Mouse (Mus musculus): ENCODE measurements around the gene Olfr1416.
"Not testable (repeated sequence)": the region's sequence is repeated elsewhere in the genome, so short reads cannot be mapped to it uniquely, and the experiment has no call there.

Gene Olfr1416

DNA sequence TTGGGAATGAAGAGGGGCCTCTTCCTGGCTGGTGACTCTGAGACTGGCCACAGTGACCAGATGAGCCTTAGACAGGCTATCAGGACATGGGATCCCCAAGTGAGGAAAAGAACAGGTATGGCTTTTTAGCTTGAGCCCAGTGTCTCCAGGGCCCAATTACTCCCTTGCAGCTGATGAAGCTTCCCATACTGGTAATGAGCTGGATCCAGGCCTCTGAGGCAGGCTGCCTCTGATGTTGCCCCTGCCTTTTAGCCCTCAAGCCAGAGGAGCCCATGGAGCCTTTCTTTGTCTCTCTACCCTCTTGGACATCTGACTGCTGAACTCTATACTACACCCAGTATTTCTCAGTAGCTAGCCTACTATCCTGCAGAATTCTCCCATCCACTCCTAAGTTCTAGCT lies at the start of gene Olfr1416:
TSS of gene Olfr1416 (minus strand) at position 101 of the 400 bp plus-strand sequence.
- DNase-seq, result no peak

DNA sequence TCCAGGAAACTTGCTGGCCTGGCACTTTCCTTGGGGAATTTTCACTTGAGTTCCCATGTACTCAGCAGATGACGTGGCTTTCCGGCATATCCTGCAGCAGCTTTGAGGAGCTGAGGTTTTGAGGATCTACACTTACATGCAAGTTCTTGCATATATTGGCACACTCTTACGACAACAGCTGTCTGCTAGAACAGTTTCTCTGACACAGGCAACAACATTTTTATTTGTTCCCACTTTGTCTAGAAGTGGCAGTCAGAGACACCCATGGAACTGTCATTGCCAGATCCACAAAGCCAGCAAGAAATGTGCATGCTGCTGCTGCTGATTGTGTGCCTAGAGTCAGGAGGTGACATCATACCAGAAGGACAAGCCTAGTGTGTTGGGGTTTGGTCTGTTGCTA lies 38.9 kb upstream of the Olfr1416 start:
- no peak for DNase-seq

DNA sequence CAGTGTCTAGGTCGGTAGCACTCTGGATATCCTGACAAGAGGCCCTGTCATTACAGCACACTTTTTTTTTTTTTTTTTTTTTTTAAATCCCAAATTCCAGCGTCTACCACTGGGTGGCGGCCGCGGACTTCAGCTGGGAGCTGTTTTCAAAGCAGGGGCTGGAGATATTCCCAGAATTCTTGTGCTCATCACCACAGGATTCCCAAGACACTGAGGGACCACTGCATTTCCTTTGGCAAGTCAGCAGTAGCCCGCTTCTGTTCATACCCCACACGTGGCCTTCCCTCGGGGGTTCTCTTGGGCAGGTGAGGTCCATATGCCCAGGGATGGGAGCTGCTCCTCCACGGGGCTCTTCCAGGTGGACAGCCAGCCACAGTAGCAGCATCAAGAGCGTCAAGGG lies 36.5 kb upstream of the Olfr1416 start:
- peak; percentile 20 for DNase-seq

DNA sequence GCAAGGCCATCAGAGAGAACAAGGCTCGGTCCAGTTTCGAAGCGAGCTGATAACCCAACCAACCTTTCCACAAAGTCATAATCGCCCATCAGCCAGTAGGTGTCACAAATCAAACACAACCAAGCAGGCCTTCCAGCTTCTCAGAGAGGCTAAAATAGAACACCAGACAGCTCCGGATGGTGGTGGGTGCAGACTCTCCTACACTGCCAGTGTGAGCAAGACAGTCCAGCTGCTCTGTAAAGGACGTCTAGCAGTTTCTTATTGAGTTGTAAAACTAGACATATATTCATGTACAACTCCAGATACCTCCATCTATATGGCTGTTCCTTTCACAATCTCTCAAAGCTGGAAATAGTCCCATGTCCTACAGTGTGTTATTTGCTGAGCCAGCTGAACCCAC lies 34.1 kb upstream of the Olfr1416 start:
- no peak for DNase-seq

DNA sequence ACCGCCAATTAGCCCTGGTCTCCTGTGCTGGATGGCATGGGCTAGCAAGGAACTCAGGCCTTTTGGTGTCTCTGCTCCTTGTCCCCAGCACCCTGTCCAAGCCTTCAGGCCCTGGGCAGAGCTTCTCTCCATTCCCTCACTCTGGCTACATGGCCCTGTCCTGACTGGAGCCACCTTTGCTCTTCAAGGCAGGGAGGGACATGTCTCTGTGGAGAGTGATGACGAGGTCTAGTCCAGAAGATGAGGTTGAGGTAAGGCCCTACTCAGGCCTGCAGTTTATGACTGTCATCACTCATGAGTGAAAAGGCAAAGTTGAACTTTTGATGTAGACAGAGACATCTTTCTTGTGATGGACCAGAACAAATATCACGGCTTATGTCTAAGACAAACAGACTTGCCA lies 33.6 kb upstream of the Olfr1416 start, which contains the start of gene Olfr1414:
TSS of gene Olfr1414 (minus strand) at position 101 of the 400 bp plus-strand sequence.
- DNase-seq, result no peak

DNA sequence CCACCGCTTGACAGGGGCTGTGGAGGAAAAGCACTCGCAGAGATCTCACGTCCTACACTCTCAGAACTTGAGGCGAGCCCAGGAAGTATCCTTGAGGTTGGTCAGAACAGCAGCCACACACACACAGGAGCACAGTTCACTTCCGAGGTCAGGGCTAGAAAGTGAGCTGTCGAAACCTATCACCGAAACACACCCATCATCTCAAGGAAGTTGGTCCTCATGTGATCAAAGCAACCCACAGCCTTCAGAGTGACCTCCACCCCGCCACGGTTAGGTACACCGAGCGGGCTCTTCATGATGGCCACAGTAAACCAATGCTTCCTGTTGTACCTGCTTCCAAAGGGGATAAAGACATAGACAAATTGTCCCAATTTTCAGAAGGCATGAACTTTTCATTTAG lies 30.5 kb upstream of the Olfr1416 start:
- no peak for DNase-seq

DNA sequence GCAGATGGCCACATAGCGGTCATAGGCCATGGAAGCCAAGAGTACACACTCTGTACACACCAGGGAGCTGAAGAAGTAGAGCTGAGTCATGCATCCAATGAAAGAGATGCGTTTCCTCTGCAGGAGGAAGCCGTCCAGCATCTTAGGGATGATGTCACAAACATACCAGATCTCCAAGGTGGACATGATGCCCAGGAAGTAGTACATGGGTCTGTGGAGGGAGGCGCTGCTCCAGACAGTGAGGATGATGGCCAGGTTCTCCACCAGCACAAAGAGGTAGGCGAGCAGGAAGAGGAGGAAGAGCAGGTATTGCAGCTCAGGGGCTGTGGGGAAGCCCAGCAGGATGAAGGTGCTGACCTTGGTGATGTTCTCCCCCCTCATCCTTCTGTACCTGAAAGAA lies 26.7 kb upstream of the Olfr1416 start:
- DNase-seq, result not testable (repeated sequence)

DNA sequence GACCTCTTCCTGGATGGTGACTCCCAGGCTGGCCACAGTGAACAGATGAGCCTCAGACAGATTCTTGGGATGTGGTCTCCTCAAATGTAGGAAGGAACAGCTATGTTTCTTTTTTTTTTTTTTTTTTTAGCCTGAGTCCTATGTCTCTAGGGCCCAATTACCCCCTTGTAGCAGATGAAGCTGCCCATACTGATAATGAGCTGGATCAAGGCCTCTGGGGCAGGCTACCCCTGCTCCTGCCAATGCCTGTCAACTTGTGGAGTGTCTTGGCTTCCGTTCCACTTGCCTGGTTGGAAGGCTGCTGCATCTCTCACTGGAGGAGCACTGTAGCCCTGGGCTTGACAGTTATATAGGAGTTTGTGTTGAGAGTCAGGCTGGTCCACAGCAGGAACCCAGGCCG lies 11.1 kb upstream of the Olfr1416 start, which contains the start of gene Olfr1415:
TSS of gene Olfr1415 (minus strand) at position 101 of the 400 bp plus-strand sequence.
- DNase-seq, result no peak

DNA sequence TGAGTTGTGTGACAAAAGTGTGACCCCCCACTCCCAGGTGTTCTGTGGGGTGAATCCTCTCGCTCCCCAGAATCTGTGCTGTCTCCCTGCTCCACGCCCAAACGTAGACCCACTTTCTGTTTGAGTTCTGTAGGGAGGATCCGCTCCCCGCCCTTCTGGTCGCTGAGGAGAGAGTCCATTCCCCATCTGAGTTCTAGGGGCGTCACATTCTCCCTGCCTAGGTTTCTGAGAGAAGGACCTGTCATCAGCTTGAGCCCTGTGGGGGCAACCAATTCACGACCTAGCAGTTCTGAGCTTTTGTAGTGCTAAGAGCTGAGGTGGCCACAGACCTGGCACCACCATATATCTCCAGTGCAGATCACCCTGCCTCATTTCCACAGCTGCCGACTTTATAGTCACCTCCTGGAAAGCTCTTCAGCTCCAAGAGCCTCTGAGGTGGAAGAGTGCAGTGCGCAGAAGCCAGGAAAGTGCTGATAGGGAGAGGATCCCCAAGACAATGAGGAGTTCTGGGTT lies 10.8 kb downstream of the Olfr1416 start:
- no peak for DNase-seq

DNA sequence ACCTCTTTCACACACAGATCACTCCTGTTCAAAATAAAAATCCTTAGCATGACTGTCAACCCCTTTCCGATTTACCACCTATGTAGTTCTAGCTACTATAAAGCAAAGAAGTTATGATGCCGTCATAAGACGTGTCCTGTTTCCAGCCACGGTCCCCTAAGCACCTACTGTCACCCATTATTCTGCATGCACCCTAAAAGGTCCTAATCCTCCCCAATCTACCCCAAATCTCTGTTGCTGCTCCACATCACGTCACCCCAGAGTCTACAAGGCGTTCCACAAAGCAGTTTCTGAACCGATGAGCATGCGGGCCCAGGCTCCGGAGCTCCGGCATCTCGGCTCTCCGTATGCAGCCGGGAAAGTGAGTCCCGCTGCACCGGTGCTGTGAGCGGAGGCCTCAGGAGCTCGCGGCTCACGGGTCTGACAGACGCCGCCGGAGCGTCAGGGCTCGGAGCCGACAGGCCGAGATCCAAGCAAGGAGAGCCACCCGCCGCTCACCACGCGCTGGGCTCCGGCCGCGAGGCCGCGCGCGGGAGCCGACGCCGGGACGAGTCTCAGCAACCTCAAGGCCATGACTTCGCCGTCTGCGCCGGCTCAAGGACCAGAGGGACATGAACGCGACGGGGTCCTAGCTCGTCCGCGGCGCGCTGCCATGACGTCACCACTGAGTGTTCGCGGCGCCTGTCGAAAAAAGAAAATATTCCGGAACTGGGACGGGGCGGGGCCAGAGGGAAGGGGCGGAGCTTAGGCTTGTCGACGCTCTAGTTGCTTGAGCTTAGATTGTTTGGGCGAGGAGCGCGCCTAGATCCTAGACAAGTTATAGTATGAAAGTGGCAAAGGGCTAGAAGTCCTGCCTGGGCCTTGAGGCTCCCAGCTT lies 11.5 kb downstream of the Olfr1416 start, which contains the start of gene Ndufa10:
TSS of gene Ndufa10 (minus strand) at position 696 of the 877 bp plus-strand sequence.
- DNase-seq, result peak; percentile 98

DNA sequence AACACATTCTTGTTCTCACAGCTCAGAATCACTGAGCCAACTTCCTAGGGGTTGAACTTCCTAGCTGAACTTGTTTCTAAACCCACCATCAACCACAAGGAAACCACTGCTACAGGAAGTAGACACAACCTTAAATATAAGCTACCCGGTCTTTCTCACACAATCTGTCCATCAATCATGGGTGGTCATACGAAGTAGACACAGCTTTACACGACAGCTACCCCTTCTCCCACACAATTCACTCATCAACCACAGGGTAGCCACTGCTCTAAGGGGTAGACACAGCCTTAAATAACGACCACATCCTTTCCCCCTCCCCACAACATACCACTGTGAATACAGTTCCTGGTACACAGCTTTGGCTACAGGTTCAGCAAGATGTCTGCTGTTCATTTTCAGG lies 16.0 kb downstream of the Olfr1416 start:
- no peak for DNase-seq

DNA sequence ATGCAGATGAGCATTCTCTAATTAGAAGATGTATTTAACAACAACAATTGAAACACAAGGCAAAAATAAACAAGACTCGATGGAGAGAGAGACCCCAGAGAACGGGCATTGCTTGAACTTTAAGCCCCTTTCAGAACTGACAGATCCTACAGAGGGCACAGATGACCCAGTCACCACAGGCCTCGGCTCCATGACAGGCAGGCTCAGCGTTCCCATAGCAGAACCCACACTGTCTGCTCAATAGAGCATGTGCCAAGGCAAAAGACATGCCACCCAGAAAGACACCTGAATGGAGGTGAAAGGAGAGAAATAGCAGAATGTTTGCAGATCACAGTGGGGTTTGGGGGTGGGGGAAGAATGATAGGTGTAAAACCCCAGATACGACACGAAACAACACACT lies 26.5 kb downstream of the Olfr1416 start:
- no peak for DNase-seq

DNA sequence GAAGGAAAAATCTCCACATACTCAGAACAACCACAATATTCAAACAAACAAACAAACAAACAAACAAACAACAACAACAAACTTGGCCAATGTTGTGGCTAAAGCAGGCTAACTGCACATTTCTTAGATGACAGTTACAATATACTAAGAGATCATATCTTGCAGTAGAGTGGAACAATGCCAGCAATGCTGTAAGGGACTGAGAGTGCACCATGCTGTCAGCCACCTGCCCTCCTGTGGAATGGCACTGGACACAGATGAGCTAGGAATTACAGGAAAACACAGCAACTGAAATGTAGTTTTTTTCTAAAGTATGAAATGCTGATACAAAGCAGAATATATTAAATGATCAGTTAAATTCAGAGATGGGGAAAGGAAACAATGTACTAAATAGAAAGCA lies 27.2 kb downstream of the Olfr1416 start:
- DNase-seq, result no peak

DNA sequence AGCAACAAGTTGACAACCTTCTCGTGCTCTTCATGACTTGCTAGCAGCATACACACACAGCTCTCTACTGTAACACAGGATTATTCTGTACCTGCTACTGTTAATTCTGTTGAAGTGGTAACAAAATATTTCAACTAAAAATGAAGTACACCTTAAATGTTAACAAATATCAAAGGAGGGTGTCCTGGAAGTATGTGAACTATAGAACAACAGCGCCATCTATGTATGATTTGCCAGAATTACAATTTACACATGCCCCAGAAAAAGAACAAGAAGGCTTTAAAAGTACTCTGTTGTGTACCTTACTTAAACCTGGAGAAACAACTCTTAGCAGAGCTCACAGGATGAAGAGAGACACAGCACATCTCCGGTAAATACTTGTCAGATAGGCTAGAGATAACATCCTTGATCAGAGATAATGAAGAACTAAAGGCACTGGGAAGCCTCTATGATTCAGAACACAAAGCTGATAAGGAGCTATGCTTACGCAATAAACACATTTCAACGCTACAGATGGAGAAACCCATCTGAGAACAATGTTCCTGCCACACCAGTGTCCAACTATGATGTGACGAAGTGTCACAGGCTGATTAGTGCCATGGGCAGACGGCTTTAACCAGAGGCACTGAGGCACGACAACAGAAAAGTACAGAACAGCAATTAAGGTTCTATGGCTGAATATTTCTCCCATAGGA lies 31.0 kb downstream of the Olfr1416 start:
- DNase-seq, result no peak

DNA sequence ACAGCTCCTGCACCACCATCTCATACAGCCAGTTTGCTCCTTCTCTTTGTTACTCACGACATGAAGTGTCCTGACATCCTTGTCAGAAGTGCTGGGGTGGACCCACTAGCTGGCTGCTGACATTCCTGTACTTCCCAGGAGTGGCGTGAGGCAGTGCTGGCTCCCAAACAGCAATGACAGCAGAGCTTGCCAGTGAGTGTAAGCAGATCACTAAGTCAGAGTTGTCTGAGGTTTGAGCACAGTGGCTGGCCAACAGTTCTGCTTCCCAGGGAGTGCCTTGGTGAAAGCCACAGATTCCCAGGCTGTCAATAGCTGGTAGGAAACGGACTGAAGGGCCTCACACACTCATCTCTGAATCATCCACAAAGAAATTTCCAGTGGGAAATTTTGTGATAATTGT lies 36.6 kb downstream of the Olfr1416 start:
- no peak for DNase-seq

DNA sequence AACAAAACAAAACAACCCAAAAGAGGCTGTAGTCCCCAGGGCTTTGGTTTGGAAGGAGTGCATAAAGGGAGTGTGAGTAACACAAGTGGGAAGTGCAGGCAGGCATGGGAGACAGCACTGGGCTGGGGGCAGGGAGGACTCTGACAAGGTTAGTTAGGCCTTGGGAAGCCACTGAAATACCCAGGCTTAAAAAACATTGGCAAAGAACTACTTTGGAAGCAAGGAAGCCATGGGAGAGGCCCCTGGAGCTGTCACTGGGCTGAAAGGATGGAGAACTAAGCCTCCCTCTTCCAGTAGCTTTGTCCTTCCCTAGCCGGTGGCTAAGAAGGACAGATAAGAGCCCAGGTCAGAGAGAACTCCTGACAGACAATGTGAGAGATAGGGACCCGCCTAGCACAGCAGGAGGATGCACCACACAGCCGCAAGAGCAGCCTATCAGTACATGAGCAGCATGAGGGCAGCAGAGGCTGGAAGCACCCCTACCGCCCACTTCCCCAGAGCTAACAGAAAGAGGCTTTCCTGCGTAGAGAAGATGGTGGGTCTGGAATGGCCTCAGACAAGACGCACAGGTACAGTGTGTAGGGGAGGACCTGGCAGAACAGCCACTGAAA lies 43.4 kb downstream of the Olfr1416 start:
- no peak for DNase-seq

DNA sequence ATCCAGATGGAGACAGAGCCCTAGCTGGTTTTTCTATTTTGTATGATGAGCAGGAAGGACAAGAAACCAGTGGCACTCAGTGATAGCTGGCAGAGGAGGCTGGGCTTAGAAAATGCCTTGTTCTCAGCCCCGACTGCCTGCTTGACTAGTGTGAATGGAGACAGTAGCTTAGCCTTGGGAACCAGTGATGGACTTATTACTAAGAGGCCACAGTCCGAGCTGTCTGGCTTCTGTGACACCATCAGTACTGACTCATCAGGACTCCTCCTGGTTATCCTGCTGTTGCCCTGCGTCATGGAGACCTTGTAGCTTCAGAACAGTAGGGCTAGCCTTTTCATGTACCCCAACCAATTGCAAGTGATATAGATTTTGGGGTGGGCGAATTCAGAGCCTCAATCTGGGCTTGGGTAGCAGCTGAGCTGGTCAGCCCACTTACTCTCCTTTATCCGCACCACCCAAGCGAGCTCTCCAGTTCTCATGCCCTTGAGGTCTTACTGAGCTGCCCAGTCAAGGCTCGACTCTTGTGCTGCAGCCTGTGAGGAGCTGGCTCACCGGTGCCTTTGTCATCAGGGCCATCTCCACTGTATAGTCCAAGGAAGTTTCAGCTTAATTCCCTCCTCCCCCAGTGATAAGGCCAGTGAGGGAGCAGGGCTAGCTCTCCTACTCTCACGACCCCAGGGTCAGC lies 44.7 kb downstream of the Olfr1416 start:
- DNase-seq, result no peak

DNA sequence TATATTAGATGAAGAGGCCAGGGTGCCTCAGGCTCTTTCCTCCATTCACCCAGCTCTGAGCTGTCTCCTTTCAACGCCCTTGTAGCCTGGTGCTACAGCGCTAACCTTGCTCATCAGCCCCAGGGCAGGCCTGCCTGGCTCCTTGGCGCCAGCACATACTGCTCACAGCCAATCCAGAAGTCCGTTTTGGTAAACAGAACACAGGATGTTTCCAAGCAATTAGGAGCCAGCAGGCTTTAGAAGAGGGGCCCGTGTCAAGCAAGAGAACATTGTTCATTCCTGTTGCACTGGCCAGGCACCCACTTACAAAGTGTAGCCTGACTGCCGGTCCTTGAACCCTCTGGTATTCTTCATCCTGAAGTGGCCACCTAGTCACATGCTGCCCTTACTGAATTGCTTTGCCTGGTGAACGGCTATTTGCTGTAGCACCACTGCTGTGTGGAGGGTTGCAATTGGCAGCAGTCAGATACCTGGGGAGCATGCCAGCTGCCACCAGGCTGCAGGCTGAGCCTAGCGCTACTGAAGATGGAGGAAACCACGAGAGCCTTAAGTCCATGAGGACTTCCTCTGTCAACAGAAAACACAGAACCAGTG lies 47.1 kb downstream of the Olfr1416 start:
- peak; percentile 57 for DNase-seq

DNA sequence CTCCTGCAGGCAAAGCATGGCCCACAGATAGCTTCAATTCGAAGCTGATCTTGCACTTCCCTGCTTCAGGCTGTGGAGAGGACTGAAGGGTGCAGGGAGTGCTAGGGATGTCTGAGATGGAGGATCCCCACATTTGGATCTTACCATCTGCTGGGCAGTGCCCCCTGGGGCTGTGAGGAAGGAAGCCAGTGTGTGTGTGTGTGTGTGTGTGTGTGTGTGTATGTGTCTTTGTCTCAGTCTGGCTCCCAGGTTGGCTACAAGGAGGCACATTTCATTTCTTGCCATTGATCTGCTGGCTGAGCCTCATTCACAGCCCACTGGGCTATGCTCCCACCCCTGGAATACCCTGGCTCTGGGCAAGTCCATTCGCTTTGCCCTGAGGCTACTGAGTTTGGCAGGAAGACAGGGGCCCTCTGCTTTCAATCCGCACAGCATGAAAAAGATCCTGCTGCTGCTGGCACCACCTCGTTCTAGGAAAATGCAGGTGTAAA lies 48.0 kb downstream of the Olfr1416 start:
- no peak for DNase-seq

DNA sequence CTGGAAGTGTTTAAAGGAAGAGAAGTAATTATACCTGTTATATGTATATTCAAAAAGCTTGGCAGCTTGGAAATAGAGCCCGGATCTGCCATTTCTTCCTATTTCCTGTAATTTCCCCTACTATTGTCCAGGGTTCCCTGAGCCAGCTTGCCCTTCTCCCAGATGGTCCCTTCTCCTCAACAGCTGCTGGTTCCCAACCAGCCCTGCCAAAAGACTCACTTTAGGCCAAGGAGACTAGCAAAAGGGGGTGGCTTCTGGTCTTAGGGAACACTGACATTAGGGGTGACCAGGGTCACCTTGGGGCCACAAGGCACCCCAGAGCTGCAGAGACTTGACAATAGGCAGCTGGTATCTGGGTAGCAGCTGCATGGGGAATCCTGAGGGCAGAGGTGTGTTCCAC lies 49.9 kb downstream of the Olfr1416 start:
- no peak for DNase-seq

DNA sequence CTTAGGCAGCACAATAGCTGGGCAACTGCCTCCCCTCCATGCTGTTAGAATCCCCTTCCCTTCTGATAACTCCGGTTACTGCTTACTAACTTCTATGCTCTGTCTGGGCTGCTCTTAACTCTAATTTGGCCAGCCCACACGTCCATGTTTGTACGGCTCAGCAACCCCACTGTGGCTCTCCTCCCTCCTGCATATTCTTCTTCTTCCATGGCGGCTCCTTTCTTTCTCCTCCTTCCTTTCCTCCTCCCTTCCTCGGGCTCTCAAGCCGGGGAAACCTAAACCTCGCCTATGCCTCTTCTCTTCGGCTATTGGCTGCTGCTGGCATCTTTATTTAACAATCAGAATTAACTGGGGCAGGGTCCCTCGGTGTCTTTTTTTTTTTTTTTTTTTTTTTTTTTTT lies 52.1 kb downstream of the Olfr1416 start:
- DNase-seq, result no peak

DNA sequence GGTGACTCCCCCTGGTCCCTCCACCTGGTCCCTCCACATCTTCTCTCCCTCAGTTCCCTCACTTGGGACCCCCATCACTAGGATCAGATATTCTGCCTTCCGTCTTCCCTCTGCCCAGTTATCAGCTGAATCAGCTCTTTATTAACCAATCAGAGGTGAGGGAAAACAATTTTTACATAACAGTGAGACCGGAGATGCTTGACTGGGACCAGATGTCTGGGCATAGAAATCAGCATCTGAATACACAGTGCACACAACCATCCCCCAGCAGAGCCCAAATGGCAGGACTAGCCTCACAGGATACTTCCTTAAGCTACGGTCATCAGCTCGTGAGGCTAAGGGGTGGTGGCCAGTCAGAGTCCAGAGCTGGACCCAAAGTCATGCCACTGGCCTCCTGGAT lies 52.8 kb downstream of the Olfr1416 start:
- no peak for DNase-seq
